Mouse (Mus musculus): ENCODE measurements at regions not wholly inside any gene's neighbourhood (a gene's known extent, or its start where the extent isn't known, plus 50 kb on each side); places are given as distances from the start of the nearest gene placed in this dataset.

DNA sequence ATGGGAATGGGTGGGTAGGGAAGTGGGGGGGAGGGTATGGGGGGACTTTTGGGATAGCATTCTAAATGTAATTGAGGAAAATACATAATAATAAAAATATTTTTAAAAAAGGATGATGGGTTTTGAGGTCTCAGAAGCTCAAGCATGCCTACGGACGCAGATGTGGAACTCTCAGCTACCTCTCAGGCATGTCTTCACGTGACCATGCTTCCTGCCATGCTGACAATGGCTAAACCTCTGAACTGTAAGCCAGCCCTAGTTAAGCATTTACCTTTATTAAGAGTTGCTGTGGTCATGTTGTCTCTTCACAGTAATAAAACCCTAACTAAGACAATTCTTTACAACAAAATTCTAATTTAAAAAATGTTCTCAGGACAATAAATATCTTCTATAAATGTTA is 80.0 kb downstream of the Tex36 start:
- no peak for TF ChIP-seq CTCF (IDR thresholded peaks at IDR 0.05; ENCODE audit: low read depth, low read length)
- TF ChIP-seq POLR2A (IDR thresholded peaks at IDR 0.05; ENCODE audit: insufficient read depth, low read length) = no peak
- TF ChIP-seq EP300 (IDR thresholded peaks at IDR 0.05; ENCODE audit: insufficient read depth, low read depth, low read length) = no peak
